Mouse (Mus musculus): ENCODE measurements at regions not wholly inside any gene's neighbourhood (a gene's known extent, or its start where the extent isn't known, plus 50 kb on each side); places are given as distances from the start of the nearest gene placed in this dataset.

GRCm38 (mm10) chr13:101219568-101219967 is 386.3 kb upstream of the Slc30a5 start:
- no peak for DNase-seq (ENCODE audit: low read depth, low spot score)

- no peak for DNase-seq (ENCODE audit: low read depth, low spot score)
Measured at GRCm38 (mm10) chr13:101216897-101217480, 383.8 kb upstream of the Slc30a5 start.

- no peak for DNase-seq (ENCODE audit: low read depth, low spot score)
Measured at GRCm38 (mm10) chr13:101216421-101216820, 383.2 kb upstream of the Slc30a5 start.

- DNase-seq (ENCODE audit: low read depth, low spot score), result no peak
Measured at GRCm38 (mm10) chr13:101215792-101216221, 382.6 kb upstream of the Slc30a5 start.

GRCm38 (mm10) chr13:101215131-101215641 is 382.0 kb upstream of the Slc30a5 start:
- no peak for DNase-seq (ENCODE audit: low read depth, low spot score)

- DNase-seq (ENCODE audit: low read depth, low spot score), result no peak
Measured at GRCm38 (mm10) chr13:101214094-101214493, 380.9 kb upstream of the Slc30a5 start.

GRCm38 (mm10) chr13:101213121-101213916 is 380.1 kb upstream of the Slc30a5 start:
- no peak for DNase-seq (ENCODE audit: low read depth, low spot score)

- no peak for DNase-seq (ENCODE audit: low read depth, low spot score)
Measured at GRCm38 (mm10) chr13:101212341-101212895, 379.2 kb upstream of the Slc30a5 start.

- DNase-seq (ENCODE audit: low read depth, low spot score), result no peak
Measured at GRCm38 (mm10) chr13:101208788-101209187, 375.6 kb upstream of the Slc30a5 start.

GRCm38 (mm10) chr13:101203463-101203862 is 370.2 kb upstream of the Slc30a5 start:
- DNase-seq (ENCODE audit: low read depth, low spot score), result no peak

GRCm38 (mm10) chr13:101202565-101203313 is 369.5 kb upstream of the Slc30a5 start:
- DNase-seq (ENCODE audit: low read depth, low spot score), result no peak

- no peak for DNase-seq (ENCODE audit: low read depth, low spot score)
Measured at GRCm38 (mm10) chr13:101190249-101190830, 357.1 kb upstream of the Slc30a5 start.

- no peak for DNase-seq (ENCODE audit: low read depth, low spot score)
Measured at GRCm38 (mm10) chr13:101182387-101182786, 349.2 kb upstream of the Slc30a5 start.

- no peak for DNase-seq (ENCODE audit: low read depth, low spot score)
Measured at GRCm38 (mm10) chr13:101175017-101175689, 341.9 kb upstream of the Slc30a5 start.

GRCm38 (mm10) chr13:101161768-101162167 is 328.5 kb upstream of the Slc30a5 start:
- no peak for DNase-seq (ENCODE audit: low read depth, low spot score)

GRCm38 (mm10) chr13:101159878-101160277 is 326.7 kb upstream of the Slc30a5 start:
- DNase-seq (ENCODE audit: low read depth, low spot score), result no peak

GRCm38 (mm10) chr13:101153760-101154159 is 320.5 kb upstream of the Slc30a5 start:
- no peak for DNase-seq (ENCODE audit: low read depth, low spot score)

- no peak for DNase-seq (ENCODE audit: low read depth, low spot score)
Measured at GRCm38 (mm10) chr13:101142761-101143160, 309.5 kb upstream of the Slc30a5 start.

GRCm38 (mm10) chr13:101142104-101142735 is 309.0 kb upstream of the Slc30a5 start:
- no peak for DNase-seq (ENCODE audit: low read depth, low spot score)

GRCm38 (mm10) chr13:101129466-101129865 is 296.2 kb upstream of the Slc30a5 start:
- peak; percentile 54 for DNase-seq (ENCODE audit: low read depth, low spot score)
